ENCODE assay signal across 9 mouse cellular contexts in genomic region chr19:14388539-14388938, GRCm38 (mm10).
DNase-seq lines count a peak whose midpoint lies in the region; ATAC-seq and TF ChIP-seq lines count a peak whose summit lies in the region.
"Had no signal": no experiment of that assay in that cellular context is flagged by ENCODE, and none has a peak within 500 bp of the region (broad histone marks: within the 10 kb centered on the region; RNA-seq: fewer than 3 reads in every experiment).

No protein-coding gene starts in this region.

- in situ Hi-C loops in Patski (cut with MboI; ENCODE audit: low pct_unique_long_range_greater_than_20kb): no loop called here

- CTCF ChIA-PET in Patski (lab: Charles Lee): interaction anchor here (0.7 to 1.5 kb wide), 3 partner anchors 8 to 656 kb away, joined by 3 to 4 read pairs (median 4); no protein-coding TSS in a partner anchor

- peak; percentile 33 for TF ChIP-seq CTCF in midbrain, postnatal 0 days (IDR thresholded peaks at IDR 0.05)
- TF ChIP-seq CTCF in Patski (IDR thresholded peaks at IDR 0.05): peak; percentile 35

- no peak overlapping the region for H3K9ac ChIP-seq in midbrain, postnatal 0 days (replicated peaks; ENCODE audit: low read length, poor library complexity, severe bottlenecking)
- H3K9ac ChIP-seq in midbrain, embryonic 14.5 days (replicated peaks; ENCODE audit: low read length): no peak overlapping the region
- H3K9ac ChIP-seq: stomach, embryonic 15.5 days had no signal

- no peak overlapping the region for H3K4me3 ChIP-seq in midbrain, postnatal 0 days (ENCODE audit: low read depth, low read length)
- no peak overlapping the region for H3K4me3 ChIP-seq in midbrain, embryonic 14.5 days (replicated peaks; ENCODE audit: low read depth, low read length)
- H3K4me3 ChIP-seq: stomach, embryonic 15.5 days had no signal

- POLR2A ChIA-PET in Patski (lab: Charles Lee): interaction anchor here (1.2 kb wide), 1 partner anchor 79 kb away, joined by 3 read pairs; no protein-coding TSS in a partner anchor

- H3K36me3 ChIP-seq in midbrain, postnatal 0 days (ENCODE audit: insufficient read depth, low read length): no peaks in the 10 kb centered on the region
- H3K36me3 ChIP-seq in midbrain, embryonic 14.5 days (ENCODE audit: control insufficient read depth, insufficient read depth, low read length): no peaks in the 10 kb centered on the region
- H3K36me3 ChIP-seq: stomach, embryonic 15.5 days had no signal

- H3K9me3 ChIP-seq in midbrain, postnatal 0 days (ENCODE audit: low read length): no peaks in the 10 kb centered on the region
- H3K9me3 ChIP-seq in midbrain, embryonic 14.5 days (ENCODE audit: control insufficient read depth, low read length): no peaks in the 10 kb centered on the region
- H3K9me3 ChIP-seq: stomach, embryonic 15.5 days had no signal

- 0 out of 2 replicates have a peak, but pooled peaks cover 3% of the 10 kb centered on the region for H3K27me3 ChIP-seq in midbrain, postnatal 0 days (ENCODE audit: insufficient read depth, low read length)
- H3K27me3 ChIP-seq in midbrain, embryonic 14.5 days (ENCODE audit: control insufficient read depth, insufficient read depth, low read length): no peaks in the 10 kb centered on the region
- peaks cover 67% of the 10 kb centered on the region for H3K27me3 ChIP-seq in Patski
- H3K27me3 ChIP-seq: stomach, embryonic 15.5 days had no signal

- no peak for DNase-seq in midbrain, postnatal 0 days (ENCODE audit: low spot score)
- DNase-seq in midbrain, embryonic 14.5 days: no peak
- no peak for DNase-seq in Patski (ENCODE audit: low read depth, low spot score)
- DNase-seq in lung, postnatal 25 days (ENCODE audit: low spot score): peak; percentile 10
- peak; percentile 65 for DNase-seq in thymus, postnatal 4 days
- DNase-seq in heart, postnatal 25 days (ENCODE audit: low spot score): no peak
- no peak for DNase-seq in urinary bladder, postnatal 36 days (ENCODE audit: low spot score in 2 of 2)
- DNase-seq: kidney, adult 9 months had no signal

- intact Hi-C loops in heart, postnatal 25 days (cut with DNase I): no loop called here

- H3K4me1 ChIP-seq in midbrain, postnatal 0 days (ENCODE audit: insufficient read depth, low read length): no peaks in the 10 kb centered on the region
- no peaks in the 10 kb centered on the region; the same call in 1 of the 2 replicates for H3K4me1 ChIP-seq in midbrain, embryonic 14.5 days (ENCODE audit: control insufficient read depth, insufficient read depth, low read length)
- H3K4me1 ChIP-seq: stomach, embryonic 15.5 days had no signal

- WGBS in midbrain, postnatal 0 days: 48% methylated on average over 4 of the region's 4 CpGs
- 47% methylated on average over 4 of the region's 4 CpGs for WGBS in midbrain, embryonic 14.5 days

- ATAC-seq in midbrain, postnatal 0 days (ENCODE audit: low FRiP score): no peak
- ATAC-seq in midbrain, embryonic 14.5 days (ENCODE audit: low FRiP score, low TSS enrichment): no peak
- no peak for ATAC-seq in Patski

- no peak overlapping the region for H3K4me2 ChIP-seq in midbrain, postnatal 0 days (ENCODE audit: low read depth, low read length, poor library complexity, severe bottlenecking)
- H3K4me2 ChIP-seq in midbrain, embryonic 14.5 days (ENCODE audit: low read length): no peak overlapping the region
- H3K4me2 ChIP-seq: stomach, embryonic 15.5 days had no signal

- no peak overlapping the region for H3K27ac ChIP-seq in midbrain, postnatal 0 days (ENCODE audit: low read depth, low read length)
- H3K27ac ChIP-seq in midbrain, embryonic 14.5 days (replicated peaks; ENCODE audit: low read depth, low read length): no peak overlapping the region
- H3K27ac ChIP-seq: stomach, embryonic 15.5 days had no signal

Comparison
In these comparisons a context has a peak if more than half of its experiments do, and no peak if none do; other contexts are left out.
1. DNase-seq: peak in lung, postnatal 25 days (single experiment) and thymus, postnatal 4 days (single experiment); none in midbrain, postnatal 0 days (single experiment), midbrain, embryonic 14.5 days (single experiment), Patski (single experiment), heart, postnatal 25 days (single experiment) and urinary bladder, postnatal 36 days (0 of 2).